Mouse (Mus musculus): ENCODE results near the gene Atf7ip2. TPM values are rescaled to one million over a fixed set of nuclear protein-coding genes. Genes with fewer than 3 reads are reported as not detected.
A peak's percentile ranks its signal among the peaks of the same experiment; 100 is the strongest.
"Not testable (repeated sequence)": the region's sequence is repeated elsewhere in the genome, so short reads cannot be mapped to it uniquely, and the experiment has no call there.

The Atf7ip2 gene
- not detected for total RNA-seq (2021)

- DNase-seq (ENCODE audit: low spot score in 2 of 2): peak; percentile 65 to 72
- intact Hi-C loops (cut with DNase I): no loop called here
These were observed at the start of gene Atf7ip2 for GRCm38 (mm10) chr16:10192679-10193506. Atf7ip2 (plus strand) TSS chr16:10192712.

GRCm38 (mm10) chr16:10143166-10143565 is 49.3 kb upstream of the Atf7ip2 start:
- intact Hi-C loops (cut with DNase I): no loop called here
- no peak for DNase-seq (ENCODE audit: low spot score in 2 of 2)

GRCm38 (mm10) chr16:10147401-10147800 is 45.1 kb upstream of the Atf7ip2 start:
- DNase-seq (ENCODE audit: low spot score in 2 of 2): no peak
- intact Hi-C loops (cut with DNase I): no loop called here

- intact Hi-C loops (cut with DNase I): no loop called here
- DNase-seq (ENCODE audit: low spot score in 2 of 2): no peak
These were observed 23.2 kb upstream of the Atf7ip2 start for GRCm38 (mm10) chr16:10169123-10169905.

GRCm38 (mm10) chr16:10170005-10170404 is 22.5 kb upstream of the Atf7ip2 start, which contains the start of gene Rpl39l:
Rpl39l (plus strand) TSS chr16:10170226.
- intact Hi-C loops (cut with DNase I): no loop called here
- DNase-seq (ENCODE audit: low spot score in 2 of 2): no peak

- intact Hi-C loops (cut with DNase I): no loop called here
- DNase-seq (ENCODE audit: low spot score in 2 of 2): no peak
These were observed 21.2 kb upstream of the Atf7ip2 start for GRCm38 (mm10) chr16:10171276-10171675.

- DNase-seq (ENCODE audit: low spot score in 2 of 2): no peak
- intact Hi-C loops (cut with DNase I): no loop called here
These were observed 20.2 kb upstream of the Atf7ip2 start for GRCm38 (mm10) chr16:10172179-10172820.

GRCm38 (mm10) chr16:10187461-10187860 is 5.1 kb upstream of the Atf7ip2 start:
- DNase-seq (ENCODE audit: low spot score in 2 of 2); intact Hi-C loops (cut with DNase I): not testable (repeated sequence)

GRCm38 (mm10) chr16:10208777-10209176 is 16.3 kb downstream of the Atf7ip2 start:
- no peak for DNase-seq (ENCODE audit: low spot score in 2 of 2)

GRCm38 (mm10) chr16:10216366-10216765 is 23.9 kb downstream of the Atf7ip2 start:
- intact Hi-C loops (cut with DNase I): not testable (repeated sequence)

More at GRCm38 (mm10) chr16:10208777-10209176, 16.3 kb downstream of the Atf7ip2 start:
- intact Hi-C loops (cut with DNase I): no loop called here

GRCm38 (mm10) chr16:10217020-10217419 is 24.5 kb downstream of the Atf7ip2 start:
- DNase-seq (ENCODE audit: low spot score in 2 of 2); intact Hi-C loops (cut with DNase I): not testable (repeated sequence)

More at GRCm38 (mm10) chr16:10216366-10216765, 23.9 kb downstream of the Atf7ip2 start:
- DNase-seq (ENCODE audit: low spot score in 2 of 2): not testable (repeated sequence)

- intact Hi-C loops (cut with DNase I): no loop called here
- no peak for DNase-seq (ENCODE audit: low spot score in 2 of 2)
These were observed 34.8 kb downstream of the Atf7ip2 start for GRCm38 (mm10) chr16:10227361-10227760.

- intact Hi-C loops (cut with DNase I): no loop called here
- DNase-seq (ENCODE audit: low spot score in 2 of 2): no peak
These were observed 44.1 kb downstream of the Atf7ip2 start for GRCm38 (mm10) chr16:10236601-10237000.

GRCm38 (mm10) chr16:10253993-10254392 is 61.5 kb downstream of the Atf7ip2 start:
- DNase-seq (ENCODE audit: low spot score in 2 of 2): no peak
- intact Hi-C loops (cut with DNase I): no loop called here

- intact Hi-C loops (cut with DNase I): loop anchor here (5.0 kb wide), 1 partner anchor 185 kb away; no protein-coding TSS in a partner anchor
- DNase-seq (ENCODE audit: low spot score in 2 of 2): no peak
These were observed 79.7 kb downstream of the Atf7ip2 start for GRCm38 (mm10) chr16:10272256-10272655.

- no peak for DNase-seq (ENCODE audit: low spot score in 2 of 2)
- intact Hi-C loops (cut with DNase I): loop anchor here (5.0 kb wide), 1 partner anchor 187 kb away; no protein-coding TSS in a partner anchor
These were observed 82.0 kb downstream of the Atf7ip2 start for GRCm38 (mm10) chr16:10274465-10274864.

- DNase-seq (ENCODE audit: low spot score in 2 of 2): not testable (repeated sequence)
- intact Hi-C loops (cut with DNase I): loop anchor here (5.0 kb wide), 1 partner anchor 246 kb away; no protein-coding TSS in a partner anchor
These were observed 84.3 kb downstream of the Atf7ip2 start for GRCm38 (mm10) chr16:10276778-10277177.

GRCm38 (mm10) chr16:10280286-10280951 is 87.9 kb downstream of the Atf7ip2 start:
- intact Hi-C loops (cut with DNase I): loop anchor here (5.0 kb wide), 1 partner anchor 117 kb away; the partner anchor contains the start of gene Tekt5
- peak; percentile 70 to 81 for DNase-seq (ENCODE audit: low spot score in 2 of 2)

GRCm38 (mm10) chr16:10281890-10282289 is 89.4 kb downstream of the Atf7ip2 start:
- DNase-seq (ENCODE audit: low spot score in 2 of 2): no peak
- intact Hi-C loops (cut with DNase I): loop anchor here (5.0 kb wide), 1 partner anchor 115 kb away; the partner anchor contains the start of gene Tekt5

Data from left cerebral cortex, postnatal 36 days (tissue).